Mouse (Mus musculus) lung, embryonic 15.5 days (tissue): ENCODE data around the gene Rars2. TPM values are rescaled to one million over a fixed set of nuclear protein-coding genes. Genes with fewer than 3 reads are reported as not detected.

ENCODE experiments used
- ATAC-seq: fragments of 200-750 bp; cut with Nextera tagmentation; 2 replicates; pipeline ENCODE4 v1.8.0; 2017; ENCODE audit warnings: moderate number of reproducible peaks, borderline replicate concordance; ENCODE audit not compliant: low FRiP score, low TSS enrichment; ENCODE audit errors: extremely low read depth
- H3K27ac ChIP-seq: fragments of 300-500 bp; sonication (generic); 2 replicates; pipeline ENCODE4 v1.5.1; 2015; ENCODE audit warnings: moderate library complexity, mild to moderate bottlenecking, inconsistent platforms
- H3K27me3 ChIP-seq: fragments of 300-500 bp; sonication (generic); 2 replicates; pipeline ENCODE4 v1.6.1; 2015; ENCODE audit warnings: inconsistent platforms
- H3K36me3 ChIP-seq: fragments of 300-500 bp; sonication (generic); 2 replicates; pipeline ENCODE4 v1.6.1; 2015; ENCODE audit warnings: inconsistent platforms
- H3K4me1 ChIP-seq: fragments of 300-500 bp; sonication (generic); 2 replicates; pipeline ENCODE4 v1.6.1; 2015; ENCODE audit warnings: inconsistent platforms
- H3K4me2 ChIP-seq: fragments of 300-500 bp; sonication (generic); 2 replicates; pipeline ENCODE4 v1.6.1; 2015; ENCODE audit warnings: inconsistent platforms, mild to moderate bottlenecking, moderate library complexity
- H3K4me3 ChIP-seq: fragments of 300-500 bp; sonication (generic); 2 replicates; pipeline ENCODE4 v1.5.1; 2015; ENCODE audit warnings: mild to moderate bottlenecking, inconsistent platforms
- H3K9ac ChIP-seq: fragments of 300-500 bp; sonication (generic); 2 replicates; pipeline ENCODE4 v1.6.1; 2015; ENCODE audit warnings: inconsistent platforms
- H3K9me3 ChIP-seq: fragments of 300-500 bp; sonication (generic); 2 replicates; pipeline ENCODE4 v1.6.1; 2016; ENCODE audit warnings: inconsistent platforms
- WGBS: fragments of 180-500 bp; shearing (Covaris S2); methylation state at CpG from one replicate; pipeline ENCODE4 v1.1.7; 2015; 5-methylcytosine and 5-hydroxymethylcytosine counted together
- polyA plus RNA-seq: library from polyadenylated mRNA; unstranded; fragments of >200 nt; fragmentation: Nextera tagmentation; extraction: Ambion mirVana; gene quantifications from 2 replicates; pipeline ENCODE4 v1.2.1, GENCODE M21; 2015

Gene Rars2
- polyA plus RNA-seq, 1 experiment from 2014 or later: 61.0 TPM

GRCm38 (mm10) chr4:34702231-34702630 is 87.5 kb downstream of the Rars2 start:
- no peaks in the 10 kb centered on the region for H3K4me1 ChIP-seq

DNA sequence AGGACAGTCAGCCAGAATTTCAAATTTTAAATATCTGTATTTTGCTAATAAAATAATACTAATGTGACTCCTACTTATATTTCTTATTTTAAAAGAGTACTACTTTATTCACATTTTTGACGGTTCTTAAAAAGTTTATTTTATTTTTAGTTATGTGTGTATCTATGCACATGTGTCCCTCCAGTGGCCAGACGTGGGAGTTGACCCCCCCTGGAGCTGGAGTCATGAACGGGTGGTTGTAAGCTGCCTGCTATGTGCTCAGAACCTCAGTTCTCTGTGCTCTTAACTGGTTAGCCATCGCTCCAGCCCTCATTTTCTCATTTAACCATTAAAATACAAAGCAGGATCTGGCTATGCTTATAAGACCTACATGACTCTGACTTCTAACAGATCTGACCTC is 88.3 kb downstream of the Rars2 start:
- WGBS: 57% methylated on average over 4 of the region's 4 CpGs
- Histone ChIP-seq H3K4me2 (no peak overlapping the region), H3K36me3 (no peaks in the 10 kb centered on the region), H3K9me3 (no peaks in the 10 kb centered on the region), H3K9ac (no peak overlapping the region), H3K4me1 (no peaks in the 10 kb centered on the region), H3K4me3 (no peak overlapping the region), H3K27ac (no peak overlapping the region), H3K27me3 (no peaks in the 10 kb centered on the region)
- ATAC-seq: no peak

More at GRCm38 (mm10) chr4:34702231-34702630, 87.5 kb downstream of the Rars2 start:
- H3K4me2 ChIP-seq: no peak overlapping the region
- ATAC-seq: no peak
- H3K27me3 ChIP-seq: no peaks in the 10 kb centered on the region
- H3K9ac ChIP-seq: no peak overlapping the region
- WGBS: 98% methylated on average over 11 of the region's 11 CpGs
- H3K27ac ChIP-seq: no peak overlapping the region
- H3K9me3 ChIP-seq: no peaks in the 10 kb centered on the region
- H3K36me3 ChIP-seq: no peaks in the 10 kb centered on the region
- H3K4me3 ChIP-seq: no peak overlapping the region

- no peak overlapping the region for H3K4me3 ChIP-seq
- no peaks in the 10 kb centered on the region for H3K36me3 ChIP-seq
- no peak for ATAC-seq
- no peaks in the 10 kb centered on the region for H3K9me3 ChIP-seq
- H3K27ac ChIP-seq: no peak overlapping the region
- no peak overlapping the region for H3K4me2 ChIP-seq
- WGBS: 70% methylated on average over 3 of the region's 3 CpGs
- no peaks in the 10 kb centered on the region for H3K4me1 ChIP-seq
- H3K27me3 ChIP-seq: no peaks in the 10 kb centered on the region
- H3K9ac ChIP-seq: no peak overlapping the region
These were observed 92.5 kb downstream of the Rars2 start for GRCm38 (mm10) chr4:34707248-34707647.

GRCm38 (mm10) chr4:34708127-34708526 is 93.4 kb downstream of the Rars2 start:
- Histone ChIP-seq H3K27ac (no peak overlapping the region), H3K4me2 (no peak overlapping the region), H3K4me3 (no peak overlapping the region), H3K27me3 (no peaks in the 10 kb centered on the region), H3K9me3 (no peaks in the 10 kb centered on the region), H3K36me3 (no peaks in the 10 kb centered on the region), H3K4me1 (no peaks in the 10 kb centered on the region), H3K9ac (no peak overlapping the region)
- 58% methylated on average over 3 of the region's 3 CpGs for WGBS
- ATAC-seq: no peak

Other genes starting within 250 kb of the Rars2 start
- 54.5 and 56.1 TPM in 2 replicates for gene Akirin2, start 64.0 kb upstream of the Rars2 start, polyA plus RNA-seq
- 84.7 and 93.2 TPM in 2 replicates for gene Orc3, start within 50 bp of the Rars2 start, polyA plus RNA-seq
- gene Slc35a1, start 72.5 kb downstream of the Rars2 start, polyA plus RNA-seq: 51.3 and 58.8 TPM in 2 replicates
- gene Cfap206, start 115.2 kb downstream of the Rars2 start, polyA plus RNA-seq: 4.8 and 5.4 TPM in 2 replicates
- not detected in 2 replicates for gene Gm136, start 141.3 kb downstream of the Rars2 start, polyA plus RNA-seq
- gene Smim8, start 163.5 kb downstream of the Rars2 start, polyA plus RNA-seq: 45.2 and 46.0 TPM in 2 replicates